Mouse (Mus musculus) CH12.LX (cell line): ENCODE data around the gene Alg9.

Source experiments
- BHLHE40 ChIP-seq: IDR thresholded peaks from 2 replicates; pipeline ENCODE4 v1.6.1; 2011; ENCODE audit warnings: mild to moderate bottlenecking, low read depth, low read length, improper control_type of control experiment
- CHD2 ChIP-seq: IDR thresholded peaks from 2 replicates; pipeline ENCODE4 v1.6.1; 2011; ENCODE audit warnings: low read length, improper control_type of control experiment
- CTCF ChIP-seq, 2 experiments: IDR thresholded peaks in 1 of 2; conservative IDR thresholded peaks in 1 of 2; 2 replicates each; pipeline ENCODE4 v1.5.1; 2011 to 2012; ENCODE audit warnings: low read depth in 2 of 2, low read length in 2 of 2, improper control_type of control experiment in 1 of 2, inconsistent platforms in 1 of 2, mild to moderate bottlenecking in 1 of 2, moderate library complexity in 1 of 2
- E2F4 ChIP-seq: IDR thresholded peaks from 2 replicates; pipeline ENCODE4 v1.6.1; 2011; ENCODE audit warnings: low read depth, low read length, improper control_type of control experiment; ENCODE audit not compliant: insufficient replicate concordance
- EP300 ChIP-seq: IDR thresholded peaks from 2 replicates; pipeline ENCODE4 v1.6.1; 2011; ENCODE audit warnings: low read length, improper control_type of control experiment
- ETS1 ChIP-seq: conservative IDR thresholded peaks from 2 replicates; pipeline ENCODE4 v1.6.1; 2012; ENCODE audit warnings: low read depth, mild to moderate bottlenecking, inconsistent platforms, low read length, improper control_type of control experiment, moderate library complexity
- KAT2A ChIP-seq: IDR thresholded peaks from 2 replicates; pipeline ENCODE4 v1.6.1; 2012; ENCODE audit warnings: low read length, improper control_type of control experiment, inconsistent platforms; ENCODE audit not compliant: insufficient replicate concordance
- MYC ChIP-seq: IDR thresholded peaks from 2 replicates; pipeline ENCODE4 v1.6.1; 2011; ENCODE audit warnings: low read depth, mild to moderate bottlenecking, improper control_type of control experiment, low read length
- NRF1 ChIP-seq: IDR thresholded peaks from 2 replicates; pipeline ENCODE4 v1.6.1; 2014; ENCODE audit warnings: low read depth, mild to moderate bottlenecking, inconsistent platforms, low read length, improper control_type of control experiment, moderate library complexity
- POLR2A ChIP-seq: IDR thresholded peaks from 2 replicates; pipeline ENCODE4 v1.6.1; 2011; ENCODE audit warnings: low read depth, mild to moderate bottlenecking, improper control_type of control experiment, low read length
- TCF12 ChIP-seq: IDR thresholded peaks from 2 replicates; pipeline ENCODE4 v1.6.1; 2014; ENCODE audit warnings: low read depth, mild to moderate bottlenecking, inconsistent platforms, low read length, improper control_type of control experiment
- USF1 ChIP-seq: IDR thresholded peaks from 2 replicates; pipeline ENCODE4 v1.6.1; 2014; ENCODE audit warnings: low read depth, mild to moderate bottlenecking, inconsistent platforms, low read length, improper control_type of control experiment
- USF2 ChIP-seq: conservative IDR thresholded peaks from 2 replicates; pipeline ENCODE4 v1.6.1; 2011; ENCODE audit warnings: low read depth, low read length, improper control_type of control experiment
- ZNF384 ChIP-seq: IDR thresholded peaks from 2 replicates; pipeline ENCODE4 v1.6.1; 2012; ENCODE audit warnings: low read depth, low read length, improper control_type of control experiment, inconsistent platforms

DNA sequence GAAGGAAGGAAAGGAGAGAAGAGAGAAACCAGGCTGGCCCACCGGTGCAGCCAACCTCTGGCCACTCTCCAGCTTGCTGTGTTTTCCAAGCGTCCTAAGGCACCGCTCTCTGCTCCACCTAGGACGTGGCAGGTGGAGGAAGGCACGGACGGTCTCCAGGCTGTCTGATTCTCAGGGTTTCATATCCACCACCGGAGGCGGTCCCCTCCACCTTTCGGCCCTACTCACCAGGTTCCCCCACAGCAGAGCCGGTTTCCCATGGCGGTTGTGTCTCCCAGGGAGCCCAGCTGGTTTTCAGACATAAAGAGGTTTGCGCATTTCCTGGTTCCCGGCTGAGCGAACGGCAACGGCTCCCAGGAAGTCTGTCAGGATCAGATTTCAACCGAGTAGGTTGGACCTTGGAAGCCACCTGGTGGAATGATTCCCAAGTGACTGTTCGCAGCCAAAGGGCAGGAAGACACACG, 28.6 kb upstream of the Alg9 start, which contains the start of gene 2310030G06Rik:
- no peak for TF ChIP-seq E2F4
- TF ChIP-seq EP300: no peak
- TF ChIP-seq USF2: no peak
- no peak for TF ChIP-seq CTCF (conservative IDR thresholded peaks at IDR 0.05 in 1 of 2, IDR thresholded peaks at IDR 0.05 in 1 of 2; ENCODE audit: low read depth in 2 of 2, low read length in 2 of 2)
- TF ChIP-seq POLR2A: no peak
- no peak for TF ChIP-seq NRF1
- TF ChIP-seq MYC: no peak
- no peak for TF ChIP-seq BHLHE40
- TF ChIP-seq CHD2: no peak
- TF ChIP-seq KAT2A: no peak
- TF ChIP-seq USF1: no peak
- no peak for TF ChIP-seq ZNF384
- TF ChIP-seq TCF12: no peak
- no peak for TF ChIP-seq ETS1
